Mouse (Mus musculus) megakaryocyte-erythroid progenitor cell, adult 5-6 weeks (primary cell): Measurements from ENCODE around the gene Slc6a5. TPM values are rescaled to one million over a fixed set of nuclear protein-coding genes. Genes with fewer than 3 reads are reported as not detected.

Experiments used
- ATAC-seq: replicated peaks from 2 replicates; pipeline ENCODE4 v1.8.0; 2016; ENCODE audit warnings: mild to moderate bottlenecking, inconsistent platforms; ENCODE audit not compliant: severe bottlenecking, poor library complexity, low FRiP score, low TSS enrichment
- total RNA-seq, 2 experiments: library from RNA; stranded (forward) in 1 of 2; stranded (reverse) in 1 of 2; fragments of 200-1000, 215-1000 nt in 1 of 2; fragments of >200 nt in 1 of 2; fragmentation: Nextera tagmentation in 1 of 2; gene quantifications; 2 replicates each; pipeline ENCODE4 v1.2.3; 2014 to 2017

The Slc6a5 gene
- total RNA-seq, 2 experiments from 2014 or later, result not detected

DNA sequence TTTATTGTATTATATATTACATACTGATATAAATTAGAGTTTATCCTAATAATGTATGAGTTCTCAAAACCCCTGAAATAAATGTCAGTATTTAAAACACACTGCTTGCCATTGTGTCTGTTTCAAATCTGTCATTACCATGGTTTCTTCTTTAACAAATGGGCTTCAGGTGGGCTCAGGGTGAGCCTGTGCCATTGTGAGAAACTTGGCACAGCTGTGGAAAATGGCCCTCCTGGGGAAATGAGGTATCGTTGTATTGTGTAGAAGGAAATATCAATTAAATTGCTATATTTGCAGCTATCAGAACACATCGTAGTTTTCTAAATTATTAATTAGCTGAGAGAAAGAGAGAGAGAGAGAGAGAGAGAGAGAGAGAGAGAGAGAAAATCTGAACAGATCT, 53.8 kb downstream of the Slc6a5 start:
- no peak for ATAC-seq

DNA sequence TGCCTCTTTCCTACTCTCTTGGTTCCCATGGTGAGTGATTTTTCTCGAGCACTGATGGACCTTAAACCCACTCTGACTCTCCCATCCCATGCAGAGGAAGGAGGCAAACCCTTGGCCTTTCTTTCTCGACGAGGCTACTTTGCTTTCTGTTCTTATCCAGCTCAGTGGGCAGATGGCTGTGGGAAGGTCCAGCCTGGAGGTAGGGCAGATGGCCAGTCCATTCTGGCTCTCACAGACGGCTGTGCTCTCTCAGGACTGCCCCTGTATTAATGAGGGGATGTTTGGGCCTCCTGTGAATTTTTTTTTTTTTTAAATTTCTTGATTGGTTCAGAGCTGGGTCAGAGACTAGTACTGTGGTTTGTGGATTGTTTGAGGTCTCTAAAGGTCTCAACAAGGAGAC, 59.6 kb downstream of the Slc6a5 start:
- ATAC-seq, result no peak

DNA sequence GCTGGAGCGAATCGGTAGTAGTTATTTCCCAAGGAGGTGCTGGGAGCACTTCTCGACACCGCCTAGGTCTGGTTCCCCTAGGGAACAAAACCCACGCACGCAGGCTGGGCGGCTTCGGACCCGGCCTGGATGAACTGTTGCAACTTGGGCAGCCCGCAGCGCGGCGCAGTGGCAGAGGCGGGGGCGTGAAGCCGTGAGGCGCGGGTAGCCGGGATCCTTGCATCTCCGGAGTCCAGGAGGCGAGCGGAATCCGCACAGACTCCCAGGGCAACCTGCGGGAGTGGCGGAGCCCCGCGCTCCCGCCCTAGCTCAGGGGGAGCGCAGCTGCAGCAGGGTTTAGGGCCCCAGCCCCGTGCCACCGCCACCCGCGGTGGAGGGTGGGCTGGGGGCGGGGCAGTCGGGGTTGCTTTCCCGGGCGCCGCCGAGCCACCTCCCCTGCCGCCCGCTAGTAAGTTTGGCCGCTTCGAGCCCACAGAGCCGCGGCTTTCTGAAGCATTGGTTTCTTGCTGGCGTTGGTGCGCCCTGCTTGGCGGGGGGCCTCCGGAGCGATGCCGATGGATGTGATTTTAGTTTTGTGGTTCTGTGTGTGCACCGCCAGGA, 65.0 kb downstream of the Slc6a5 start, which contains the start of gene Nell1:
TSS of gene Nell1 (plus strand) at position 24 of the 600 bp plus-strand sequence.
- no peak for ATAC-seq

DNA sequence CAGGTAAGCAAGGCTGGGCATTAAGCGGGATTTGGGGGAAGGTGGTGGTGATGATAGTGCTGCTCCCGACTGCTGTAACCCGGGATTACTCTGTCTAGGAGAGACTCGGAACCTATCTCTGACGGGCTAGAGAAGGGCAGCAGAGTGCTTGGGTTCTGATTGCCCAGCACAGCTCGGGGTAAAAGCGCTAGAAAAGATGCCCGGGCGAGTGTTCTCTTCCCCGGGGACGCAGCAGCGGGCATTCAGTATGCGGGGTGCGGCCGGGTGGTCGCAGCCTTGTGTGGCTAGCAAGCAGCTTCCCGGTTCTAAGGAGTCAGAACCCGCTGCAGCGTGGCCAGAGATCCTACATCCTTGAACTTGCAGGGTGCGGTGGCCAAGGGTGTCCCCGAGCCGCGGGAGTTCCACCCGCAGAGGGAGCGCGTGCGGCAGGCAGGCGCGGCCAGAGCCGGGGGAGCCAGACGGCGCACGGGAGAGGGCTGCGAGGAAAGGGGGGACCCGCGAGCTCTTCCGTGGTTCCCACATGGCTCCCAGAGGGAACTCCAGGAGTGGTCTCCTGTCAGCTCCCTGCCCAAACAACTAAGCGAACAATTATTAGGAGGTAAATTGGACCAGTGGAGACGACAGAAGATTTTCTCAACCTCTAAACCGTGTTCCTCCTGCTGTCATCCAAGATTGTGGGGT, 65.6 kb downstream of the Slc6a5 start:
- no peak for ATAC-seq

DNA sequence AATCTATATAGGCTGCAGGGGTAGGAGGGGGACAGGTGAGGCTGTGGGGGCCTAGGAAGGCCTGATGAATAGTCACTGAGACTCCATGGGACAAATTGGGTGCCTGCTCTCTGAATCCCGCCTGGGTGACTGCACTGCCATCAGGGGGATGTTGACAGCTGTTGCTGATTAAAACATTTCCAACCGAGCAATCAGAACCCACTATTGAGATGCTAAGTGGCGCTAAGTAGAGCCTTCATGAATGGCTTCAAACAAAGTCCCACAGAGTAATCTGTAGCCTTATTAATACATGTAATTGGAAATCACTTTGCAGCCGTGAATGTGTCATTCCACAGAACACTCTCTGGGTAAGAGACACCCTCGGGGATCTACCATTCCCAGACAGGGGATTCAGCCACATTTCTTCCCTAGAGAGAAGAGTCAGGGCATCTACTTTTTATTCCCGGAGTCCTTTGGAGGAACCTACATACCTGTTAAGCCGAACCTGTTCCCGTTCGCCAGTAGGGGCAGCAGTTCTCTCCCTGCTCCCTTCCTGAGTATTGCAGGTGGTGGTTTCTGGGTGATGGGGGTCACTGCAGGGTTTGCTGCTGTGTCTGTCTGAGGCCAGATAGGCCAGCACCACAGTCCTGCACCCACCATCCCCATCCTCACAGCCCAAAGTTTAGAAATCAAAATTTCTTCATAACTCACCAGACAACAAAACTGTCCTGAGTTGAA, 71.7 kb downstream of the Slc6a5 start:
- no peak for ATAC-seq

DNA sequence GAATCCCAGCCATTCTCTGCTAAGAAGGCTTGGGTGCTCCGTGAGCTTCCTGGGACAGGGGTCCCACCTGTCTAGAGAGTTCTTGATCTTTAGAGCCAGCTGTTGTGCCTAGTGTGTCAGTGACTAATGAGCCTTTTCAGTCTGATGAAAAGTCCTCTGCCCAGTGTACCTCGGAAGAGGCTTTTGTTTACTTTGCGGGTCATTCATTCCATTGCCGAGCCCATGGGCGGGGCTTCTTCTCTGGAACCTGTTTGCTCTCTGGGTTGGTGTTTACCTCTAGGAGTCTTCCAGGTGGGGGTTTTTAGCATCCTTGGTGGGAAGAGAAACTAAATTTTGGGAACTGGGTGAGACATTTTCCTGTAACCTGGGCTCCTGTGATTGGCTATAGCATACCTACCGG, 74.8 kb downstream of the Slc6a5 start:
- ATAC-seq, result no peak

DNA sequence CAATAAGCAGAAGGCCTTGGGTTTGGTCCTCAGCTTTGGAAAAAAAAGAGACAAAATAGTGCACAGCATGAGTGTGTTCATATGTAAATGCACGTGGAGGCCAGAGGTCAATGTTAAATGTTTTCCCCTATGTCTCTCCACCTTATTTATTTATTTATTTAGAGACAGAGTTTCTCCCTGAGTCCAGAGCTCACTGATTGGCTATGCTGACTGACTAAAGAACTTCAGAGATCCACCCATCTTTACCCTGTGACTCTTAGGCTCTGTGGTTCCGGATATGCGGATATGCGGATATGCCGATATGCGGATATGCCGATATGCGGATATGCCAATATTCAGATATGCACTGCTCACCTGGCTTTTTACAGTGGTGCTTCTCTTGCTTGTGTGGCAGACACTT, 76.0 kb downstream of the Slc6a5 start:
- no peak for ATAC-seq

DNA sequence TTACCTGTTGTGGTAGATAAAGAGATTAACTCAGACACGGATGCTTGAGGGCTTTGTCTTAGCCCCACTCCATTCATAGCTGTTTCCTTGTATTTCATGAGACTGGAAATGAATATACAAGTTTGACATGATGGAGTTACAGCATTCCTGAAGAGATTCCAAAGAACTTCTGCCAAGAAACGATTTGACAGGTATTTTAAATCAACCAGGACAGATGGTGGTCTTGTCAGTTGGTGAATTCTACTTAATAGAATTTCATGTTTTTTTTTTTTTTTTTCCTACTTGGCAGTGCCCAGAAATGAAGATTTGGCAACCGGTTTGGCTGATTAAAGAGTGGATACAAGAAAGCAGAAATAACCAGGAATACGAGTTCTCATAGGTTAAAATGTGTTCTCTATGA, 89.4 kb downstream of the Slc6a5 start:
- ATAC-seq, result no peak

DNA sequence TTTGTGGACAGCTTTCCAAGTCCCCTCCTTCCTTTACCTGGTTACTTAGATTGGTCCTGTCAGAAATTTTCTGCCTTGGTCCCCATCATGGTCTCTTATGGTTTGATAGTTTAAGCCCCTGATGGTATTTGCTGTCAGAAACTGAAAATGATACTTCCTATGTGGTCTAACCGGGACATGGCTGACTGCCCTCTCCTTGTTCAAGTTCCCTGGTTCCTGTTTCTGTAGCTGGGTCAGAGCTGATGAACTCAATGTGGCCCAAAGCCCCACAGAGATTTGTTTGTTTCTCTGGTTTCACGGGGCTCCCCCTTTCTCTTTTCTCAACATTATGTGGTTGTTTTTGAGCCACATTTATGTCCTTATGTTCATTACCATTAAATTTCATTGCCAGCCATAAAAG, 95.3 kb downstream of the Slc6a5 start:
- ATAC-seq, result no peak

Other genes with a start within 250 kb of the Slc6a5 start
- gene Htatip2, start 151.0 kb upstream of the Slc6a5 start, total RNA-seq (2014; fragmentation: Nextera tagmentation), result 30.6 and 40.4 TPM in 2 replicates
- gene Htatip2, start 151.0 kb upstream of the Slc6a5 start, total RNA-seq (2017), result 15.4 and 19.0 TPM in 2 replicates
- 72.9 and 103 TPM in 2 replicates for gene Prmt3, start 131.8 kb upstream of the Slc6a5 start, total RNA-seq (2014; fragmentation: Nextera tagmentation)
- gene Prmt3, start 131.8 kb upstream of the Slc6a5 start, total RNA-seq (2017), result 71.6 and 84.2 TPM in 2 replicates
- gene Nell1, start 64.7 kb downstream of the Slc6a5 start, total RNA-seq (2014; fragmentation: Nextera tagmentation), result not detected in 2 replicates
- gene Nell1, start 64.7 kb downstream of the Slc6a5 start, total RNA-seq (2017), result not detected in 2 replicates